In the genomic region with DNA sequence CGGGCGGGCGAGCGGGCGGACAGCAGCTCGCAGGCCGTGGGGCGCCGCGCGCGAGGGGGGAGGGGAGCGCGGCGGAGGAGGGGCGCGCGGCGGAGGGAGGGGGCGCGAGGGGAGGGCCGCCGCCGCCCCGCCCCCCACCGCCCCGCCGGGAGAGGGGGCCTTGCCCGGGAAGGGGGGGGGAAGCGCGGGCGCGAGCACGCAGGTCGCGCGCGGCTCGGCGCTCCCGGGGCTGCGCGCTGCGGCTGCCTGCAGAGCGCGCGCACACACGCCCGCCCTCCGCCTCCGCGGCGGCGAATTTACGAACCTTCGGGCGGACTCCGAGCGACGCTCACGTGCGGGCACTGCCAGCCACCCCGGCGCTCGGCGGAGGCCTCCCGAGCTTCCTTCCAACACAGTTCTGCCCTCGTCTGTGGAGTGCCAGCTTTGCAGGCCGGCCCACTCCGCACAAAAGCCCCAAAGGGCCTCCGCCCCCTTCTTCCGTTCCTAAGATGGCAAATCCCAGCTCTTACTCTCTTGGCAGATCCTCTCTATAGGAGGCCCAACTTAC, we compare ENCODE assay signal across 8 mouse cellular contexts. TPM values are rescaled to one million over a fixed set of nuclear protein-coding genes. Genes with fewer than 3 reads are reported as not detected.
A peak's percentile ranks its signal among the peaks of the same experiment; 100 is the strongest.
DNase-seq lines count a peak whose midpoint lies in the region; ATAC-seq and TF ChIP-seq lines count a peak whose summit lies in the region.

No protein-coding gene starts in this region.

- peaks cover 17% of the 10 kb centered on the region for H3K36me3 ChIP-seq in lung, embryonic 16.5 days (ENCODE audit: control insufficient read depth, insufficient read depth, low read length)

- peak overlapping the region; percentile 78 for H3K27ac ChIP-seq in cerebellum, adult 2 months (ENCODE audit: insufficient read depth, low read length)
- peak overlapping the region; percentile 100 for H3K27ac ChIP-seq in lung, embryonic 16.5 days (ENCODE audit: low read length)

- H3K4me3 ChIP-seq in cerebellum, adult 2 months (replicated peaks; ENCODE audit: insufficient read depth, low read depth, low read length), result peak overlapping the region; percentile 86
- peak overlapping the region; percentile 85 for H3K4me3 ChIP-seq in lung, embryonic 16.5 days (ENCODE audit: low read length)

- H3K9ac ChIP-seq in lung, embryonic 16.5 days (ENCODE audit: low read length), result peak overlapping the region; percentile 98

- H3K27me3 ChIP-seq in cerebellum, adult 2 months (ENCODE audit: control insufficient read depth, insufficient read depth, low read length), result no peaks in the 10 kb centered on the region
- H3K27me3 ChIP-seq in lung, embryonic 16.5 days (ENCODE audit: control insufficient read depth, insufficient read depth, low read depth, low read length), result no peaks in the 10 kb centered on the region

- TF ChIP-seq CTCF in cerebellum, adult 2 months (IDR thresholded peaks at IDR 0.05; ENCODE audit: borderline replicate concordance, insufficient read depth, low read depth, low read length), result no peak

- DNase-seq in MEL-GATA-1-ER (ENCODE audit: extremely low read depth, low read depth), result peak; percentile 32
- DNase-seq in cerebellum, adult 2 months, result peak; percentile 74 to 76
- DNase-seq in forelimb bud, embryonic 11.5 days (ENCODE audit: low read depth, low spot score), result peak; percentile 63
- peak; percentile 71 for DNase-seq in layer of hippocampus, adult 9-11 months
- DNase-seq in ovary, postnatal 10 days (ENCODE audit: low spot score), result peak; percentile 33
- peak; percentile 76 for DNase-seq in thymus, postnatal 0 days (ENCODE audit: low spot score)

- peak; percentile 30 to 44 for ATAC-seq in hematopoietic stem cell, adult 5-6 weeks (replicated peaks in 1 of 2; ENCODE audit: insufficient read depth in 1 of 2, low FRiP score in 2 of 2, low TSS enrichment in 1 of 2, low read depth in 1 of 2, poor library complexity in 2 of 2, severe bottlenecking in 2 of 2)
- peak; percentile 53 for ATAC-seq in lung, embryonic 16.5 days (ENCODE audit: low read depth)

- WGBS in cerebellum, adult 2 months, result 0% methylated on average over 33 of the region's 72 CpGs
- 0% methylated on average over 24 of the region's 72 CpGs for WGBS in lung, embryonic 16.5 days

- peak overlapping the region; percentile 76 for H3K4me2 ChIP-seq in lung, embryonic 16.5 days (ENCODE audit: low read depth, low read length)

- H3K9me3 ChIP-seq in lung, embryonic 16.5 days (ENCODE audit: control insufficient read depth, low read length), result no peaks in the 10 kb centered on the region

- no peak for TF ChIP-seq POLR2A in cerebellum, adult 2 months (IDR thresholded peaks at IDR 0.05; ENCODE audit: borderline replicate concordance, insufficient read depth, low read length)

- H3K4me1 ChIP-seq in cerebellum, adult 2 months (ENCODE audit: control insufficient read depth, insufficient read depth, low read length), result peaks cover 16% of the 10 kb centered on the region
- peaks cover 30% of the 10 kb centered on the region for H3K4me1 ChIP-seq in lung, embryonic 16.5 days (replicated peaks; ENCODE audit: control insufficient read depth, insufficient read depth, low read length)

RNA-seq across cellular contexts. Expression of gene Csad, which starts 0.6 kb away (rescaled TPM):
- 53.0 and 60.3 TPM in 2 replicates for polyA plus RNA-seq in cerebellum, adult 2 months (2012; rRNA removed)
- 37.4 and 76.7 TPM in 2 replicates for total RNA-seq in hematopoietic stem cell, adult 5-6 weeks (2017)
- 69.5 and 70.6 TPM in 2 replicates for polyA plus RNA-seq in lung, embryonic 16.5 days (2015; fragmentation: Nextera tagmentation; extraction: Ambion mirVana)
- 32.2 and 33.7 TPM in 2 replicates for polyA plus RNA-seq in thymus, postnatal 0 days (2015; fragmentation: Nextera tagmentation; extraction: Ambion mirVana)

RNA-seq across cellular contexts. Expression of gene Zfp740, which starts 0.9 kb away (rescaled TPM):
- polyA plus RNA-seq in cerebellum, adult 2 months (2012; rRNA removed), result 79.3 and 81.7 TPM in 2 replicates
- total RNA-seq in hematopoietic stem cell, adult 5-6 weeks (2017), result 44.0 and 47.6 TPM in 2 replicates
- polyA plus RNA-seq in lung, embryonic 16.5 days (2015; fragmentation: Nextera tagmentation; extraction: Ambion mirVana), result 64.0 and 67.0 TPM in 2 replicates
- 48.8 and 64.9 TPM in 2 replicates for polyA plus RNA-seq in thymus, postnatal 0 days (2015; fragmentation: Nextera tagmentation; extraction: Ambion mirVana)

RNA-seq across cellular contexts. Expression of gene Itgb7, which starts 27.8 kb away (rescaled TPM):
- polyA plus RNA-seq in cerebellum, adult 2 months (2012; rRNA removed), result 5.2 and 8.4 TPM in 2 replicates
- total RNA-seq in hematopoietic stem cell, adult 5-6 weeks (2017), result 83.0 and 92.1 TPM in 2 replicates
- polyA plus RNA-seq in lung, embryonic 16.5 days (2015; fragmentation: Nextera tagmentation; extraction: Ambion mirVana), result 3.0 and 3.9 TPM in 2 replicates
- polyA plus RNA-seq in thymus, postnatal 0 days (2015; fragmentation: Nextera tagmentation; extraction: Ambion mirVana), result 65.6 and 68.7 TPM in 2 replicates

RNA-seq across cellular contexts. Expression of gene Rarg, which starts 53.4 kb away (rescaled TPM):
- polyA plus RNA-seq in cerebellum, adult 2 months (2012; rRNA removed), result 12.8 and 12.9 TPM in 2 replicates
- 3.6 and 5.6 TPM in 2 replicates for total RNA-seq in hematopoietic stem cell, adult 5-6 weeks (2017)
- polyA plus RNA-seq in lung, embryonic 16.5 days (2015; fragmentation: Nextera tagmentation; extraction: Ambion mirVana), result 46.7 and 46.9 TPM in 2 replicates
- 6.0 and 7.4 TPM in 2 replicates for polyA plus RNA-seq in thymus, postnatal 0 days (2015; fragmentation: Nextera tagmentation; extraction: Ambion mirVana)

RNA-seq across cellular contexts. Expression of gene Soat2, which starts 53.6 kb away (rescaled TPM):
- 0.08 TPM in 1 of 2 replicates, not detected in the other for polyA plus RNA-seq in cerebellum, adult 2 months (2012; rRNA removed)
- total RNA-seq in hematopoietic stem cell, adult 5-6 weeks (2017), result 1.3 and 2.4 TPM in 2 replicates
- polyA plus RNA-seq in lung, embryonic 16.5 days (2015; fragmentation: Nextera tagmentation; extraction: Ambion mirVana), result 0.30 and 0.50 TPM in 2 replicates
- polyA plus RNA-seq in thymus, postnatal 0 days (2015; fragmentation: Nextera tagmentation; extraction: Ambion mirVana), result 1.0 and 1.1 TPM in 2 replicates

Comparison
In these comparisons a context has a peak if more than half of its experiments do, and no peak if none do; other contexts are left out.
1. Peak in every context shown above with its lines: DNase-seq, ATAC-seq, H3K4me3 ChIP-seq and H3K27ac ChIP-seq.